Mouse (Mus musculus) lung, adult 2 months (tissue): ENCODE data around the gene Rps15. TPM values are rescaled to one million over a fixed set of nuclear protein-coding genes. Genes with fewer than 3 reads are reported as not detected.

Experiments used
- DNase-seq: peaks from one replicate; pipeline ENCODE4 v3.0.0; 2022
- H3K4me1 ChIP-seq: fragments of 200-500 bp; 2 replicates; pipeline ENCODE4 v1.6.1; 2011; ENCODE audit warnings: low read length; ENCODE audit not compliant: control insufficient read depth, insufficient read depth
- H3K4me3 ChIP-seq: fragments of 200-500 bp; replicated peaks from 2 replicates; pipeline ENCODE3; 2011; ENCODE audit warnings: low read depth, mild to moderate bottlenecking, control low read depth, low read length; ENCODE audit errors: extremely low read depth
- CTCF ChIP-seq: fragments of 200-500 bp; IDR thresholded peaks from 2 replicates; pipeline ENCODE4 v1.5.1; 2011; ENCODE audit warnings: mild to moderate bottlenecking, low read length, control low read depth; ENCODE audit not compliant: insufficient read depth
- POLR2A ChIP-seq: fragments of 200-500 bp; IDR thresholded peaks from 2 replicates; pipeline ENCODE4 v1.6.1; 2011; ENCODE audit warnings: low read depth, mild to moderate bottlenecking, control low read depth, low read length, borderline replicate concordance; ENCODE audit errors: extremely low read depth
- WGBS: fragments of 180-500 bp; shearing (Covaris S2); methylation state at CpG from one replicate; pipeline ENCODE4 v1.1.7; 2018; 5-methylcytosine and 5-hydroxymethylcytosine counted together
- polyA plus RNA-seq: library from polyadenylated mRNA; depleted of rRNA; stranded (reverse); fragments of >200 nt; gene quantifications from 2 replicates; pipeline ENCODE4 v1.2.3, GENCODE M21; 2012

Rps15 gene
- polyA plus RNA-seq, 1 experiment, result 1,318 TPM

GRCm38 (mm10) chr10:80252011-80252410, 40.2 kb upstream of the Rps15 start:
- peaks cover 4% of the 10 kb centered on the region for H3K4me1 ChIP-seq
- no peak overlapping the region for H3K4me3 ChIP-seq
- no peak for TF ChIP-seq POLR2A
- no peak for TF ChIP-seq CTCF
- DNase-seq, result no peak

- no peak overlapping the region for H3K4me3 ChIP-seq
- TF ChIP-seq CTCF, result no peak
- no peak for TF ChIP-seq POLR2A
- H3K4me1 ChIP-seq, result peaks cover 4% of the 10 kb centered on the region
- DNase-seq, result no peak
- 91% methylated on average over 11 of the region's 11 CpGs for WGBS
Observed at GRCm38 (mm10) chr10:80252493-80253274, 39.6 kb upstream of the Rps15 start.

GRCm38 (mm10) chr10:80253551-80253950, 38.7 kb upstream of the Rps15 start:
- WGBS, result 65% methylated on average over 6 of the region's 6 CpGs
- Histone ChIP-seq H3K4me1 (peaks cover 4% of the 10 kb centered on the region), H3K4me3 (no peak overlapping the region)
- TF ChIP-seq CTCF, result no peak
- TF ChIP-seq POLR2A, result no peak
- DNase-seq, result no peak

GRCm38 (mm10) chr10:80254331-80255297, 37.6 kb upstream of the Rps15 start:
- WGBS, result 93% methylated on average over 26 of the region's 26 CpGs

GRCm38 (mm10) chr10:80255881-80256535, 36.2 kb upstream of the Rps15 start:
- Histone ChIP-seq H3K4me1 (peaks cover 7% of the 10 kb centered on the region; the same call in 1 of the 2 replicates), H3K4me3 (no peak overlapping the region)
- WGBS, result 85% methylated on average over 5 of the region's 5 CpGs
- TF ChIP-seq POLR2A, result no peak
- no peak for TF ChIP-seq CTCF
- DNase-seq, result no peak

More at GRCm38 (mm10) chr10:80254331-80255297, 37.6 kb upstream of the Rps15 start:
- no peak for TF ChIP-seq CTCF
- no peak for TF ChIP-seq POLR2A
- no peak for DNase-seq
- Histone ChIP-seq H3K4me1 (peaks cover 4% of the 10 kb centered on the region), H3K4me3 (no peak overlapping the region)

- TF ChIP-seq POLR2A (no peak), CTCF (no peak)
- 84% methylated on average over 2 of the region's 2 CpGs for WGBS
Observed at GRCm38 (mm10) chr10:80257936-80258335, 34.3 kb upstream of the Rps15 start.

GRCm38 (mm10) chr10:80258752-80259462, 33.3 kb upstream of the Rps15 start:
- no peak overlapping the region for H3K4me3 ChIP-seq
- no peak for DNase-seq
- peaks cover 7% of the 10 kb centered on the region; the same call in 1 of the 2 replicates for H3K4me1 ChIP-seq
- TF ChIP-seq POLR2A (no peak), CTCF (no peak)
- WGBS, result 90% methylated on average over 14 of the region's 14 CpGs

More at GRCm38 (mm10) chr10:80257936-80258335, 34.3 kb upstream of the Rps15 start:
- H3K4me1 ChIP-seq, result peaks cover 7% of the 10 kb centered on the region; the same call in 1 of the 2 replicates
- no peak overlapping the region for H3K4me3 ChIP-seq
- no peak for DNase-seq

GRCm38 (mm10) chr10:80259463-80259805, 32.8 kb upstream of the Rps15 start:
- H3K4me1 ChIP-seq, result peaks cover 7% of the 10 kb centered on the region; the same call in 1 of the 2 replicates
- H3K4me3 ChIP-seq, result no peak overlapping the region
- 80% methylated on average over 6 of the region's 6 CpGs for WGBS
- TF ChIP-seq CTCF, result no peak
- no peak for TF ChIP-seq POLR2A
- no peak for DNase-seq
